Comparison of ENCODE assay signal across 20 mouse cellular contexts in genomic region chr5:118073213-118073773, GRCm38 (mm10). TPM values are rescaled to one million over a fixed set of nuclear protein-coding genes. Genes with fewer than 3 reads are reported as not detected.
A peak's percentile ranks its signal among the peaks of the same experiment; 100 is the strongest.
DNase-seq lines count a peak whose midpoint lies in the region; ATAC-seq and TF ChIP-seq lines count a peak whose summit lies in the region.
"Had no signal": no experiment of that assay in that cellular context is flagged by ENCODE, and none has a peak within 500 bp of the region (broad histone marks: within the 10 kb centered on the region; RNA-seq: fewer than 3 reads in every experiment).

No protein-coding gene starts in this region.

- peak; percentile 72 for ATAC-seq in forebrain, embryonic 15.5 days (replicated peaks)
- no peak for ATAC-seq in midbrain, embryonic 14.5 days (ENCODE audit: low FRiP score, low TSS enrichment)
- no peak for ATAC-seq in kidney, embryonic 15.5 days (replicated peaks; ENCODE audit: low FRiP score)
- ATAC-seq: intestine, embryonic 15.5 days had no signal

- peaks cover 91% of the 10 kb centered on the region for H3K36me3 ChIP-seq in forebrain, embryonic 10.5 days (replicated peaks)
- H3K36me3 ChIP-seq in forebrain, embryonic 15.5 days: 0 out of 2 replicates have a peak, but pooled peaks cover 4% of the 10 kb centered on the region
- H3K36me3 ChIP-seq in midbrain, embryonic 14.5 days (ENCODE audit: control insufficient read depth, insufficient read depth, low read length): peaks cover 55% of the 10 kb centered on the region
- H3K36me3 ChIP-seq in kidney, embryonic 15.5 days: peaks cover 79% of the 10 kb centered on the region

- H3K4me1 ChIP-seq in forebrain, embryonic 10.5 days: no peaks in the 10 kb centered on the region; the same call in 1 of the 2 replicates
- H3K4me1 ChIP-seq in forebrain, embryonic 15.5 days: peaks cover 53% of the 10 kb centered on the region
- peaks cover 12% of the 10 kb centered on the region; the same call in 1 of the 2 replicates for H3K4me1 ChIP-seq in midbrain, embryonic 14.5 days (ENCODE audit: control insufficient read depth, insufficient read depth, low read length)
- H3K4me1 ChIP-seq in kidney, embryonic 15.5 days: no peaks in the 10 kb centered on the region
- H3K4me1 ChIP-seq: intestine, embryonic 15.5 days; liver, embryonic 15.5 days; stomach, embryonic 15.5 days had no signal

- H3K4me2 ChIP-seq in forebrain, embryonic 15.5 days (replicated peaks): no peak overlapping the region
- H3K4me2 ChIP-seq in midbrain, embryonic 14.5 days (ENCODE audit: low read length): no peak overlapping the region
- no peak overlapping the region for H3K4me2 ChIP-seq in kidney, embryonic 15.5 days
- H3K4me2 ChIP-seq: intestine, embryonic 15.5 days; liver, embryonic 15.5 days; neural tube, embryonic 12.5 days; stomach, embryonic 15.5 days had no signal

- no peaks in the 10 kb centered on the region for H3K9me3 ChIP-seq in forebrain, embryonic 10.5 days
- H3K9me3 ChIP-seq in forebrain, embryonic 15.5 days: no peaks in the 10 kb centered on the region
- H3K9me3 ChIP-seq in midbrain, embryonic 14.5 days (ENCODE audit: control insufficient read depth, low read length): no peaks in the 10 kb centered on the region
- no peaks in the 10 kb centered on the region for H3K9me3 ChIP-seq in kidney, embryonic 15.5 days (replicated peaks)
- H3K9me3 ChIP-seq: heart, embryonic 10.5 days; intestine, embryonic 15.5 days; liver, embryonic 15.5 days; neural tube, embryonic 12.5 days; stomach, embryonic 15.5 days had no signal

- H3K4me3 ChIP-seq in layer of hippocampus, adult 2 months: no peak overlapping the region
- no peak overlapping the region for H3K4me3 ChIP-seq in forebrain, embryonic 10.5 days
- H3K4me3 ChIP-seq in forebrain, embryonic 15.5 days: no peak overlapping the region
- no peak overlapping the region for H3K4me3 ChIP-seq in midbrain, embryonic 14.5 days (replicated peaks; ENCODE audit: low read depth, low read length)
- no peak overlapping the region for H3K4me3 ChIP-seq in kidney, embryonic 15.5 days (replicated peaks)
- H3K4me3 ChIP-seq: heart, embryonic 10.5 days; intestine, embryonic 15.5 days; liver, embryonic 15.5 days; neural tube, embryonic 12.5 days; stomach, embryonic 15.5 days had no signal

- H3K9ac ChIP-seq in forebrain, embryonic 15.5 days (replicated peaks): no peak overlapping the region
- no peak overlapping the region for H3K9ac ChIP-seq in midbrain, embryonic 14.5 days (replicated peaks; ENCODE audit: low read length)
- H3K9ac ChIP-seq in kidney, embryonic 15.5 days: no peak overlapping the region
- H3K9ac ChIP-seq: intestine, embryonic 15.5 days; liver, embryonic 15.5 days; neural tube, embryonic 12.5 days; stomach, embryonic 15.5 days had no signal

- peak overlapping the region; percentile 48; the same call in 1 of the 2 replicates for H3K27ac ChIP-seq in layer of hippocampus, adult 2 months
- peak overlapping the region; percentile 20; the same call in 1 of the 2 replicates for H3K27ac ChIP-seq in forebrain, embryonic 10.5 days
- peak overlapping the region; percentile 67 for H3K27ac ChIP-seq in forebrain, embryonic 15.5 days (replicated peaks)
- peak overlapping the region; percentile 52 for H3K27ac ChIP-seq in midbrain, embryonic 14.5 days (replicated peaks; ENCODE audit: low read depth, low read length)
- H3K27ac ChIP-seq in kidney, embryonic 15.5 days: no peak overlapping the region
- H3K27ac ChIP-seq: heart, embryonic 10.5 days; intestine, embryonic 15.5 days; liver, embryonic 15.5 days; macrophage; neural tube, embryonic 12.5 days; stomach, embryonic 15.5 days had no signal

- WGBS in forebrain, embryonic 10.5 days: 87% methylated on average over 15 of the region's 15 CpGs
- 34% methylated on average over 15 of the region's 15 CpGs for WGBS in forebrain, embryonic 15.5 days
- 60% methylated on average over 15 of the region's 15 CpGs for WGBS in midbrain, embryonic 14.5 days
- 91% methylated on average over 15 of the region's 15 CpGs for WGBS in kidney, embryonic 15.5 days

- no peak for DNase-seq in layer of hippocampus, adult 2 months (ENCODE audit: low spot score in 2 of 2)
- DNase-seq in layer of hippocampus, adult 11-12 months (ENCODE audit: low spot score): no peak
- no peak for DNase-seq in forebrain, embryonic 10.5 days (ENCODE audit: extremely low spot score, low spot score)
- peak; percentile 56 for DNase-seq in midbrain, embryonic 14.5 days
- DNase-seq in right cerebral cortex, postnatal 25 days: no peak
- DNase-seq in ovary, postnatal 10 days (ENCODE audit: low spot score): no peak
- DNase-seq: B cell, adult 2 months; cerebellum, postnatal 14 days; embryo, embryonic 11 days; kidney, postnatal 4 days; thymus, adult 18-20 months; thymus, postnatal 4 days had no signal

- TF ChIP-seq CTCF in layer of hippocampus, adult 2 months (conservative IDR thresholded peaks at IDR 0.05): no peak

- no peaks in the 10 kb centered on the region for H3K27me3 ChIP-seq in forebrain, embryonic 10.5 days (ENCODE audit: poor library complexity, severe bottlenecking)
- no peaks in the 10 kb centered on the region for H3K27me3 ChIP-seq in forebrain, embryonic 15.5 days
- H3K27me3 ChIP-seq in midbrain, embryonic 14.5 days (ENCODE audit: control insufficient read depth, insufficient read depth, low read length): no peaks in the 10 kb centered on the region
- H3K27me3 ChIP-seq in kidney, embryonic 15.5 days: no peaks in the 10 kb centered on the region
- H3K27me3 ChIP-seq: intestine, embryonic 15.5 days; liver, embryonic 15.5 days; neural tube, embryonic 12.5 days; stomach, embryonic 15.5 days had no signal

RNA-seq across cellular contexts. Expression of gene Tesc, which starts 45.8 kb away (rescaled TPM):
- total RNA-seq in layer of hippocampus, adult 2 months (2021): 10 to 100 TPM; 88.0 to 91.2 TPM
- polyA plus RNA-seq in forebrain, embryonic 10.5 days (2016; fragmentation: Nextera tagmentation; extraction: Ambion mirVana): 0.52 and 0.92 TPM in 2 replicates
- polyA plus RNA-seq in forebrain, embryonic 15.5 days (2015; fragmentation: Nextera tagmentation; extraction: Ambion mirVana): 9.9 and 10.6 TPM in 2 replicates
- 4.4 and 4.9 TPM in 2 replicates for polyA plus RNA-seq in midbrain, embryonic 14.5 days (2014; fragmentation: Nextera tagmentation; extraction: Ambion mirVana)
- polyA plus RNA-seq in kidney, embryonic 15.5 days (2015; fragmentation: Nextera tagmentation; extraction: Ambion mirVana): 17.1 and 18.6 TPM in 2 replicates
- polyA plus RNA-seq: macrophage had no signal
